Mouse (Mus musculus): ENCODE data around the gene Gm21425.
"Not testable (repeated sequence)": the region's sequence is repeated elsewhere in the genome, so short reads cannot be mapped to it uniquely, and the experiment has no call there.

The Gm21425 gene

GRCm38 (mm10) chrY:13161668-13162067, at the start of gene Gm21425:
Gene Gm21425 (plus strand): TSS chrY:13161968.
- not testable (repeated sequence) for DNase-seq (ENCODE audit: extremely low spot score)

GRCm38 (mm10) chrY:13133392-13133791, 28.4 kb upstream of the Gm21425 start, which contains the start of gene Gm21891:
Gene Gm21891 (minus strand): TSS chrY:13133492.
- DNase-seq (ENCODE audit: extremely low spot score) = not testable (repeated sequence)
